Mouse (Mus musculus) megakaryocyte-erythroid progenitor cell, adult 5-6 weeks (primary cell): ENCODE data around the gene Ripply2. TPM values are rescaled to one million over a fixed set of nuclear protein-coding genes. Genes with fewer than 3 reads are reported as not detected.
"Not testable (repeated sequence)": the region's sequence is repeated elsewhere in the genome, so short reads cannot be mapped to it uniquely, and the experiment has no call there.

Experiments
- ATAC-seq: replicated peaks from 2 replicates; pipeline ENCODE4 v1.8.0; 2016; ENCODE audit warnings: mild to moderate bottlenecking, inconsistent platforms; ENCODE audit not compliant: severe bottlenecking, poor library complexity, low FRiP score, low TSS enrichment
- total RNA-seq, 2 experiments: library from RNA; stranded (forward) in 1 of 2; stranded (reverse) in 1 of 2; fragments of 200-1000, 215-1000 nt in 1 of 2; fragments of >200 nt in 1 of 2; fragmentation: Nextera tagmentation in 1 of 2; gene quantifications; 2 replicates each; pipeline ENCODE4 v1.2.3; 2014 to 2017

The Ripply2 gene
- total RNA-seq (2014; fragmentation: Nextera tagmentation): not detected in 2 replicates
- total RNA-seq (2017): not detected in 2 replicates

GRCm38 (mm10) chr9:87015288-87015937 lies at the start of gene Ripply2:
Gene Ripply2, plus strand, starts transcription at chr9:87015537.
- ATAC-seq: peak; percentile 65

GRCm38 (mm10) chr9:86972471-86972870 lies 42.9 kb upstream of the Ripply2 start:
- ATAC-seq: not testable (repeated sequence)

- ATAC-seq: no peak
These were observed 41.8 kb upstream of the Ripply2 start for GRCm38 (mm10) chr9:86973562-86973961.

- no peak for ATAC-seq
These were observed 38.4 kb upstream of the Ripply2 start for GRCm38 (mm10) chr9:86976896-86977295.

GRCm38 (mm10) chr9:86978257-86978907 lies 37.0 kb upstream of the Ripply2 start:
- no peak for ATAC-seq

GRCm38 (mm10) chr9:86980048-86980447 lies 35.3 kb upstream of the Ripply2 start:
- ATAC-seq: no peak

- ATAC-seq: no peak
These were observed 34.4 kb upstream of the Ripply2 start for GRCm38 (mm10) chr9:86980942-86981341.

GRCm38 (mm10) chr9:86981551-86981950 lies 33.8 kb upstream of the Ripply2 start:
- ATAC-seq: no peak

GRCm38 (mm10) chr9:86984583-86984982 lies 30.8 kb upstream of the Ripply2 start:
- ATAC-seq: no peak

- no peak for ATAC-seq
These were observed 30.2 kb upstream of the Ripply2 start for GRCm38 (mm10) chr9:86985105-86985504.

- ATAC-seq: no peak
These were observed 28.5 kb upstream of the Ripply2 start for GRCm38 (mm10) chr9:86986703-86987296.

- no peak for ATAC-seq
These were observed 25.5 kb upstream of the Ripply2 start for GRCm38 (mm10) chr9:86989822-86990221.

- ATAC-seq: no peak
These were observed 23.6 kb upstream of the Ripply2 start for GRCm38 (mm10) chr9:86991758-86992157.

- ATAC-seq: no peak
These were observed 18.2 kb upstream of the Ripply2 start for GRCm38 (mm10) chr9:86997046-86997691.

- no peak for ATAC-seq
These were observed 15.3 kb upstream of the Ripply2 start for GRCm38 (mm10) chr9:86999956-87000582.

- ATAC-seq: no peak
These were observed 10.5 kb upstream of the Ripply2 start for GRCm38 (mm10) chr9:87004701-87005434.

- no peak for ATAC-seq
These were observed 9.9 kb upstream of the Ripply2 start for GRCm38 (mm10) chr9:87005435-87005779.

GRCm38 (mm10) chr9:87008507-87008906 lies 6.8 kb upstream of the Ripply2 start:
- no peak for ATAC-seq

GRCm38 (mm10) chr9:87008919-87009318 lies 6.4 kb upstream of the Ripply2 start:
- ATAC-seq: no peak
